Mouse (Mus musculus) midbrain, postnatal 0 days (tissue): ENCODE data around the gene Tbxas1. TPM values are rescaled to one million over a fixed set of nuclear protein-coding genes. Genes with fewer than 3 reads are reported as not detected.

Experiments used
- ATAC-seq: fragments of 200-750 bp; cut with Nextera tagmentation; 2 replicates; pipeline ENCODE4 v1.8.0; 2017; ENCODE audit warnings: moderate number of reproducible peaks, mild to moderate bottlenecking, moderate TSS enrichment, moderate library complexity; ENCODE audit not compliant: low FRiP score
- DNase-seq: peaks from one replicate; pipeline ENCODE4 v3.0.0-alpha.2; 2015; ENCODE audit warnings: low spot score
- H3K27ac ChIP-seq: fragments of 300-500 bp; sonication (generic); 2 replicates; pipeline ENCODE4 v1.5.1; 2014; ENCODE audit warnings: low read depth, mild to moderate bottlenecking, low read length, mixed read lengths
- H3K27me3 ChIP-seq: fragments of 300-500 bp; sonication (generic); 2 replicates; pipeline ENCODE4 v1.6.1; 2014; ENCODE audit warnings: low read length, control low read depth, mixed read lengths; ENCODE audit not compliant: insufficient read depth
- H3K36me3 ChIP-seq: fragments of 300-500 bp; sonication (generic); 2 replicates; pipeline ENCODE4 v1.6.1; 2014; ENCODE audit warnings: low read length, control low read depth, mixed read lengths; ENCODE audit not compliant: insufficient read depth
- H3K4me1 ChIP-seq: fragments of 300-500 bp; sonication (generic); 2 replicates; pipeline ENCODE4 v1.6.1; 2014; ENCODE audit warnings: mild to moderate bottlenecking, control low read depth, antibody characterized with exemption, low read length, mixed read lengths; ENCODE audit not compliant: insufficient read depth
- H3K4me2 ChIP-seq: fragments of 300-500 bp; sonication (generic); 2 replicates; pipeline ENCODE4 v1.6.1; 2014; ENCODE audit warnings: low read depth, mild to moderate bottlenecking, low read length, mixed read lengths; ENCODE audit not compliant: poor library complexity, severe bottlenecking
- H3K4me3 ChIP-seq: fragments of 300-500 bp; sonication (generic); 2 replicates; pipeline ENCODE4 v1.5.1; 2014; ENCODE audit warnings: low read depth, mild to moderate bottlenecking, low read length, moderate library complexity
- H3K9ac ChIP-seq: fragments of 300-500 bp; sonication (generic); replicated peaks from 2 replicates; pipeline ENCODE4 v1.6.1; 2014; ENCODE audit warnings: mild to moderate bottlenecking, low read length, moderate library complexity, mixed read lengths; ENCODE audit not compliant: poor library complexity, severe bottlenecking
- H3K9me3 ChIP-seq: fragments of 300-500 bp; sonication (generic); 2 replicates; pipeline ENCODE4 v1.6.1; 2016; ENCODE audit warnings: low read length, control low read depth
- CTCF ChIP-seq: IDR thresholded peaks from 2 replicates; pipeline ENCODE4 v1.5.1; 2016; ENCODE audit warnings: antibody characterized with exemption, mild to moderate bottlenecking
- WGBS: fragments of 180-500 bp; shearing (Covaris S2); extraction: QIAGEN DNeasy Blood & Tissue Kit; methylation state at CpG from one replicate; pipeline ENCODE4 v1.1.7; 2014; 5-methylcytosine and 5-hydroxymethylcytosine counted together
- polyA plus RNA-seq: library from polyadenylated mRNA; unstranded; fragments of >200 nt; fragmentation: Nextera tagmentation; extraction: Ambion mirVana; gene quantifications from 2 replicates; pipeline ENCODE4 v1.2.1, GENCODE M21; 2015
- total RNA-seq: library from RNA; depleted of rRNA; stranded (reverse); fragments of >200 nt; gene quantifications from 2 replicates; pipeline ENCODE4 v1.2.3, GENCODE M21; 2014

Tbxas1 gene
- total and polyA plus RNA-seq, 2 experiments from 2014 or later = 1.4 to 3.1 TPM

DNA sequence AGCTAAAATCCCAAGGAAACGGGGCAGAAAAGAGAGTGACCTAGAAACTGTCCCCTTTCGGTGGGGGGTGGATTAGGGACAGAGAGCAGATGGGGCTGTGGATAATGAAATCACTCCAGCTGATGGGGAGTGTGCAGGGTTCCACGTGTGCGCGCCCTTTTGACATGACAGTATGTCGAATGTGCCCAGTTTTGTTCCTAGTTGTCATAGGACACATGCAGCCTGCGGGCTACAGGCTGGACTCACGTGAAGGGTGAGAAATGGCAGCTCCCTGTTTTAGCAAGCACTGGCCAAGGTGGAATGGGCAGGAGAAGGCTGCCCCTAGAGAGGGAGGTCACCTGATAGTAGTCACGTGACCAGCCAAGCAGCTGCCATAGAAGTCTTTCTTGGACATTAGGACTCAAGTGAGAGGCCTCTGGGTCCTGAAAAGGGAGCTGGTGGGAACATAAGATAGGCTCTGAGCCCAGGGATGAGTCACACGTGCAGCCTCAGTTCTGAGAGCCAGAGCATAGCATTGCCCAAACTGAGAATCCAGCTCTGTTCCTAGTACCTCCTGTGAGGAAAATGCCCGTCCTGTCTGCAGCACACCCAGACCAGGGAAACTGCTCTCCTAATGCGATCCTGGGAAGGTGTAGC, 85.7 kb downstream of the Tbxas1 start:
- WGBS = 64% methylated on average over 12 of the region's 12 CpGs
- H3K4me2 ChIP-seq = no peak overlapping the region
- ATAC-seq = no peak
- no peak for TF ChIP-seq CTCF
- no peaks in the 10 kb centered on the region for H3K9me3 ChIP-seq
- H3K27me3 ChIP-seq = no peaks in the 10 kb centered on the region
- no peaks in the 10 kb centered on the region for H3K4me1 ChIP-seq
- DNase-seq = peak; percentile 28
- no peak overlapping the region for H3K4me3 ChIP-seq
- no peak overlapping the region for H3K27ac ChIP-seq
- no peak overlapping the region for H3K9ac ChIP-seq
- H3K36me3 ChIP-seq = no peaks in the 10 kb centered on the region

DNA sequence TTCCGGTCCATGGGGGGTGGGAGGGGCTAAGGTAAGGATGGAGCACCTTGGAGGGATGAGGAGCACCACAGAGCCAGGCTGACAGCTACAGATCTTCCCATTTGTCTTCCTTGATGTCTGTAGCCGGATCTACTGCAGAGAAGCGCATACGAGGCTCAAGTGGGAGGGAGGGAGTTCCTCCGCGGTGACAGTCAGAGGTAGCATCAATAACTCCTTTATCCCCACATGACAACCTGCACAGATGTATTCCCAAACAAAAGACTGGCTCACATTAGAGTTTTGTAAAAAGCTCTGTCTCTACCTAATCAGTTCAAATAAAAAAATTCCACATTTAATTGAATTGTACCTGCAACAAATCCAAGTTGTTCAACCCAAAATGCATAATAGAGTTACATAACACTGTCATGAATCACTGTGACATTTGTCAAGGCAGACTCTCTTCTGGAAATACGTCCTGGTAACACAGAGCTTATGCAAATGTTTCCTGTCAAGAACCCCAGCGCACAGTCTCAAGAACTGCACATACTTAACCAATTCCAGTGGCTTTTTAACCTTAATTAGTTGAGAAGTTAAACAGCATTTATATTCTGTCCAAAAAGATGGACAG, 86.3 kb downstream of the Tbxas1 start:
- ATAC-seq = no peak
- Histone ChIP-seq H3K4me3 (no peak overlapping the region), H3K9ac (no peak overlapping the region), H3K27me3 (no peaks in the 10 kb centered on the region), H3K27ac (no peak overlapping the region), H3K4me2 (no peak overlapping the region), H3K9me3 (no peaks in the 10 kb centered on the region), H3K36me3 (no peaks in the 10 kb centered on the region), H3K4me1 (no peaks in the 10 kb centered on the region)
- 43% methylated on average over 8 of the region's 8 CpGs for WGBS
- no peak for DNase-seq
- no peak for TF ChIP-seq CTCF

DNA sequence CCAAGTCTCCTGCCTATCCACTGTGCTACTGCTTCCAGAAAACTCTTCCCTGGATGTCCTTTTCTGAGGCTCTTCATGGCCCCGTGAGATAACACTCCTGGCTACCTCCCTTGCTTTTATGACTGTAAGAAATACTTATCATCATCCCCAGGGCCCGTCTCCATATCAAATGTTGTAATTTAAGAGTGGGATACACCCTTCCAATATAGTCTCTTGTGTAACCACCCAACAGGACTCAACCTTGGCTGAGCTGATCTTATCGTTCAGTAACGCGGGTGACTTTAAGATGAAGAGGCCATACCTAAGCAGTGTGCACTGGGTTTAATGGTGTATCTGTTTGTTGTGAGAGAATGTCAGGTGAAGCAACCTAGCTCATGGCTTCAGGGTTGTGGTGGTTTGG, 91.6 kb downstream of the Tbxas1 start:
- Histone ChIP-seq H3K36me3 (no peaks in the 10 kb centered on the region), H3K27ac (no peak overlapping the region), H3K9ac (no peak overlapping the region), H3K4me2 (no peak overlapping the region), H3K27me3 (no peaks in the 10 kb centered on the region), H3K9me3 (no peaks in the 10 kb centered on the region), H3K4me3 (no peak overlapping the region), H3K4me1 (no peaks in the 10 kb centered on the region)
- DNase-seq (no peak), ATAC-seq (no peak)
- no peak for TF ChIP-seq CTCF
- 93% methylated on average over 5 of the region's 5 CpGs for WGBS

DNA sequence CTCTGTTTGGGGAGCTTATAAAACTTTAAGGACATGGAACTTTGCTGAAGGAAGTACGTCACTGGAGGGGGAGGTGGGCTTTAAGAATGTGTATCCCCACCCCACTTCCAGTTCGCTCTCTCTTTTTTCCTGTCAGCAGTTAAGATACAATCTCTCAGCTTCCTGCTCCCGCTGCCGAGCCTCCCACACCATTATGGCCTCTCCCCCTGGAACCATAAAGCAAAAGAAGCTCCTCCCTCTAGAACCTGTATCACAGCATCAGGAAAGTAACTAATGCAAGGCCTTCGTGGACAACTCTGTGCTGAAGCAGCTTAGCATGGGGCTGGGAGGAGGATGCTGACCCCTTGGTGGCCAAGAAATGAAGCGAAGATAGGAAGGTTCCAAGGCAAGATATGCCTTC, 92.1 kb downstream of the Tbxas1 start:
- ATAC-seq = no peak
- TF ChIP-seq CTCF = no peak
- WGBS = 85% methylated on average over 6 of the region's 6 CpGs

DNA sequence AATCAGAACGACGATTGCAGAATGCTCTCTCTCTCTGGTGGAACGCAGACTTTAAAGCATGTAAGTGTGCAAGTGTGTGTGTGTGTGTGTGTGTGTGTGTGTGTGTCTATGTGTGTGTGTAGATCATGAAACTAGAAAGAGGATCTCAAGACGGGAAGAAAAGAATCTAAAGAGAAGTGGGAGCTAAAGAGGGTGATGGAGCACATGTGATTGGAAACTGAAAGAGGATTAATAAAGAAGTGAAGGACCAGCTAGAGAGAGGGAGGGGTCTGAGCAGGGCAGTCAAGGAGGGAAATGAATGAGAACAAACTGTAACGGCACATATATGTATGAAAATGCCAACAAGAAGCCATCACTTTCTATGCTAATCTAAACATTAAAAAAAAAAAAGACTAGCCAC, 92.8 kb downstream of the Tbxas1 start:
- Histone ChIP-seq H3K27ac (no peak overlapping the region), H3K4me3 (no peak overlapping the region), H3K27me3 (no peaks in the 10 kb centered on the region), H3K9me3 (no peaks in the 10 kb centered on the region), H3K9ac (no peak overlapping the region), H3K36me3 (no peaks in the 10 kb centered on the region), H3K4me1 (no peaks in the 10 kb centered on the region), H3K4me2 (no peak overlapping the region)
- DNase-seq (no peak), ATAC-seq (no peak)
- 83% methylated on average over 5 of the region's 5 CpGs for WGBS
- TF ChIP-seq CTCF = no peak

More for the DNA sequence above, 92.1 kb downstream of the Tbxas1 start:
- H3K36me3 ChIP-seq = no peaks in the 10 kb centered on the region
- H3K4me3 ChIP-seq = no peak overlapping the region
- DNase-seq = no peak
- no peak overlapping the region for H3K4me2 ChIP-seq
- H3K9ac ChIP-seq = no peak overlapping the region
- H3K9me3 ChIP-seq = no peaks in the 10 kb centered on the region
- no peaks in the 10 kb centered on the region for H3K4me1 ChIP-seq
- H3K27me3 ChIP-seq = no peaks in the 10 kb centered on the region
- H3K27ac ChIP-seq = no peak overlapping the region

DNA sequence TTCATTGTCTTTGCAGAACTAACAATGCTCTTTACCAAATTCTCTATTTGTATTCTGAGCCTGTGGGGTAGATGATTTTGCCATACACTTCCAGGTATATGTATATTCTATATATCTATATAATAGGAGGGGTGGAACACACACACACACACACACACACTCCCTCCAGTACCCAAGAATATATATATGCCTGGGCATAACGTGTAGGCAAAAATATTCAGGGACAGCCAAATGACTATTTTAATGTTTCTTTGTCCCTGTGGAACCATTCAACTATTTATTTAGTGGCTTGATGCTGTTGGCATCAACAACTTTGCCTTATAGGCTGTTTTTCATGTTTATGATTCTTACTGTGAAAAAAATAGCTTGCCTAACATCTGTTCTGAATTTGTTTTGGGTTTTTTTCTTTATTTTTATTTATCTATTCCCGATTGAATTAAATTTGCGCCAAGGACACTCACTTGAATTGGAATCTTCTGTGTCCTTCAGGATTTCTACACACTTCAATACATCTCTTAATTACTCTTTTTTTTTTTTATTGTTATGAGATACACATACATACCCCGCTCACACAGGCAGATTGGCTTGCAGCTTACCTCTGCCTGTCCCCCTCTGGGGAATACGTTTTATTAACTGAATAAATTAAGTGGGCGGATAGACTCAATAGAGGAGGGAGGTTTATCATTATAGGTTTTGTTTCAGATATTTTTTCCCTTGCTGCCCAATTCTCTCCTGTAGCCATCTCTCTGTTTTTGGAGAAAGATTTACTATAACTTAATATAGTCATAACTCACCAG, 94.9 kb downstream of the Tbxas1 start:
- Histone ChIP-seq H3K9me3 (no peaks in the 10 kb centered on the region), H3K27me3 (no peaks in the 10 kb centered on the region), H3K36me3 (no peaks in the 10 kb centered on the region), H3K4me3 (no peak overlapping the region), H3K27ac (no peak overlapping the region), H3K9ac (no peak overlapping the region), H3K4me2 (no peak overlapping the region), H3K4me1 (no peaks in the 10 kb centered on the region)
- ATAC-seq = no peak
- no peak for TF ChIP-seq CTCF
- WGBS = 60% methylated on average over 6 of the region's 6 CpGs
- peak; percentile 52 for DNase-seq
